Mouse (Mus musculus) neural tube, embryonic 12.5 days (tissue): ENCODE data around the gene Lrtm1. TPM values are rescaled to one million over a fixed set of nuclear protein-coding genes. Genes with fewer than 3 reads are reported as not detected.

Experiments
- ATAC-seq: fragments of 200-750 bp; cut with Nextera tagmentation; 2 replicates; pipeline ENCODE4 v1.8.0; 2017; ENCODE audit warnings: low read depth, mild to moderate bottlenecking, moderate TSS enrichment, moderate library complexity; ENCODE audit not compliant: low FRiP score
- H3K27ac ChIP-seq: fragments of 300-500 bp; sonication (generic); 2 replicates; pipeline ENCODE4 v1.5.1; 2016
- H3K27me3 ChIP-seq: fragments of 300-500 bp; sonication (generic); replicated peaks from 2 replicates; pipeline ENCODE4 v1.6.1; 2016; ENCODE audit warnings: mild to moderate bottlenecking
- H3K36me3 ChIP-seq: fragments of 300-500 bp; sonication (generic); 2 replicates; pipeline ENCODE4 v1.6.1; 2016; ENCODE audit warnings: mild to moderate bottlenecking
- H3K4me1 ChIP-seq: fragments of 300-500 bp; sonication (generic); 2 replicates; pipeline ENCODE4 v1.6.1; 2016
- H3K4me2 ChIP-seq: fragments of 300-500 bp; sonication (generic); replicated peaks from 2 replicates; pipeline ENCODE4 v1.6.1; 2016; ENCODE audit warnings: mild to moderate bottlenecking
- H3K4me3 ChIP-seq: fragments of 300-500 bp; sonication (generic); 2 replicates; pipeline ENCODE4 v1.5.1; 2016
- H3K9ac ChIP-seq: fragments of 300-500 bp; sonication (generic); 2 replicates; pipeline ENCODE4 v1.6.1; 2016; ENCODE audit warnings: mild to moderate bottlenecking
- H3K9me3 ChIP-seq: fragments of 300-500 bp; sonication (generic); 2 replicates; pipeline ENCODE4 v1.6.1; 2016; ENCODE audit warnings: mild to moderate bottlenecking
- WGBS: fragments of 180-500 bp; shearing (Covaris S2); methylation state at CpG from one replicate; pipeline ENCODE4 v1.1.7; 2016; 5-methylcytosine and 5-hydroxymethylcytosine counted together
- polyA plus RNA-seq: library from polyadenylated mRNA; unstranded; fragments of >200 nt; fragmentation: Nextera tagmentation; extraction: Ambion mirVana; gene quantifications from 2 replicates; pipeline ENCODE4 v1.2.1, GENCODE M21; 2016

Gene Lrtm1
- polyA plus RNA-seq, 1 experiment from 2014 or later, result 0.28 TPM

DNA sequence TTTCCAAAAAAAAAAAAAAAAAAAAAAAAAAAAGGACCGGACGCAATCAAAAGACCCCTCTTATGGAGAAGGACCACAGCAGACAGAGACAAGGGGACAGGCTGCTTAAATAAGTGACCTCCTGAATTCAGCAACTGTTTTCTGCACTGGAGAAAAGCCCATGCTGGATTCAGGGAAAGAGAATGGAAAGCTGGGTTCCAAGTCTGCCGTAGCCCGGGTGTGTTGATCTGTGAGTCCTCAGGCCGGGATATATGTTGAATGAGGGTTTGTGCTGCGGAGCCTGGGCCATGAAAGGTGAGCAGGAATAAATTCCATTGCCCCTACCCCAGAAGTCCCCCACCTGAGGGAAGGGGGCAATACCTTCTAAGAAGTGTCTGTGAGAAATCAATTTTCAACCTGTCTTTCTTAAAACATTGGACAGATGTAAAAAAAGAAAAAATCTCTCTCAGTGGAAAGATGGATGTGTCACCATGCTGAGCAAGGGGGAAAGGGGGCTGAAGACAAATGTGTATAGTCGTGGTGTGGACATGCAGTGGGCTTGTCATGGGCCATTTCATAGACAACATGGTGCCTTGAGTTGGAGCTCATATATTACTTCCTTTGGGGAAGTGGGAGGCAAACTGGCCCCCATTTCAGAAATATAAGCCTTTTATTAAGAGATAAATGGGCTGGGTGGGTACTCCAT is 450 bp downstream of the Lrtm1 start:
- H3K36me3 ChIP-seq, result no peaks in the 10 kb centered on the region
- H3K9ac ChIP-seq, result no peak overlapping the region
- no peak overlapping the region for H3K27ac ChIP-seq
- H3K4me1 ChIP-seq, result peaks cover 5% of the 10 kb centered on the region
- no peak for ATAC-seq
- WGBS, result 39% methylated on average over 7 of the region's 7 CpGs
- H3K4me2 ChIP-seq, result no peak overlapping the region
- 0 out of 2 replicates have a peak, but pooled peaks cover 2% of the 10 kb centered on the region for H3K27me3 ChIP-seq
- H3K4me3 ChIP-seq, result no peak overlapping the region
- H3K9me3 ChIP-seq, result no peaks in the 10 kb centered on the region

DNA sequence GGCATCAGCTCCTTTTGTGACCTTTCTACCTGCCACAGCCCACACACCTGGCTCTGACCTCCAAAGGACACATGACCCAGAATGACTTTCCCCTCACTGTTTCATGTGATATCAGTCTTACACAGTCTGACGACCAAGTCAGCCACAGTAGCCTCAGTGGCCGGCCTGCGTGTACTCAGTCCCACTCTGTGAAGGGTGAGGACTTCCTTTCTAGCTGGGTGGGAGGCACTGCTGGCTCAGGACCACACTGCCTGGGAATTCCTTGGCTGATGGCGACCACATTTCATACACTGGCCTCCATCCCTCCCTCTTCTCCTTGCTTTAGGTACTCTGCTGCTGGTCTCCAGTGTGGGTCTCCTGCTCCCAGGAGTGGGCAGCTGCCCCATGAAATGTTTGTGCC is 3.3 kb downstream of the Lrtm1 start:
- H3K27me3 ChIP-seq, result 0 out of 2 replicates have a peak, but pooled peaks cover 2% of the 10 kb centered on the region
- H3K9me3 ChIP-seq, result no peaks in the 10 kb centered on the region
- H3K27ac ChIP-seq, result no peak overlapping the region
- H3K4me1 ChIP-seq, result no peaks in the 10 kb centered on the region
- no peak overlapping the region for H3K4me3 ChIP-seq
- H3K4me2 ChIP-seq, result no peak overlapping the region
- ATAC-seq, result no peak
- 89% methylated on average over 4 of the region's 4 CpGs for WGBS
- H3K9ac ChIP-seq, result no peak overlapping the region
- no peaks in the 10 kb centered on the region for H3K36me3 ChIP-seq

DNA sequence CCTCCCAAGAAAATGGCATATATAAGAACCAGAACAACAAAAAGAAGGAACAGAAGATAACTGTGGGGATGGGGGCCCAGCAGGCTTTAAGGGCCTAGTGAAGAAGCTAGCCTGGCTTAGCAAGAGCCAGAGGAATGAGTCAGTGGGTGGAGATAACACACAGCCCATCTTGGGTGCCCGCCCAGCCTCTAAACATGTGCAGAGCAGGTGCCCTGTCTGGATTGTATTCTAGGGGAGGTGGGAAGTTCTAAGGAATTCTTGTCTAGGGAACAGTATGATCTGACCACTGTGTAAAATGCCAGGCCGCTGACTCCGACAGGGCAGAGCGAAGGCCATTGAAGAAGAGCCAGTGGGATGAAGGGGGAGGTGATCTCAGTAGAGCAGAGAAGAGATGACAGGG is 5.2 kb downstream of the Lrtm1 start:
- H3K36me3 ChIP-seq, result no peaks in the 10 kb centered on the region
- no peak for ATAC-seq
- no peak overlapping the region for H3K4me3 ChIP-seq
- no peak overlapping the region for H3K4me2 ChIP-seq
- H3K9ac ChIP-seq, result no peak overlapping the region
- no peaks in the 10 kb centered on the region for H3K27me3 ChIP-seq
- H3K9me3 ChIP-seq, result no peaks in the 10 kb centered on the region
- H3K27ac ChIP-seq, result no peak overlapping the region
- H3K4me1 ChIP-seq, result no peaks in the 10 kb centered on the region
- 88% methylated on average over 4 of the region's 4 CpGs for WGBS

DNA sequence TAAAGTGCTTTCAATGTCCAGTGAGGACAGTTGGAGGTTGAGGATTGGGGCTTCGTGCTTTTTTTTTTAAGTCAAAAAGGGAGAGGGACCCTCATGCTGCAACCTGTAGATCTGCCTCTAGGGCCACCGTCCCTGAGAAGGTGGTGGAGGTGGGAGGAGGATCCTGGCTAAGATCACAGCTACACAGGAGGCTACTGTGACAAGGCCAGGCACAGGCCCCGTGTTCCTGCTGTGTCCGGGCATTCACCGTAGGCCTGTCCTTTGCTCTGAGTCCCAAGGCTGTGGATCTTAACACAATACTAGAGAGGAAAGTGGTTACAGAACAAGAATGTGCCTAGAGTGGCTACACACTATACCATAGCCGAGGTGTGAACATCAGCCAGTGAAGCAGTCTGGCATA is 7.3 kb downstream of the Lrtm1 start:
- Histone ChIP-seq H3K4me1 (no peaks in the 10 kb centered on the region), H3K9ac (no peak overlapping the region), H3K27ac (no peak overlapping the region), H3K36me3 (no peaks in the 10 kb centered on the region), H3K9me3 (no peaks in the 10 kb centered on the region), H3K27me3 (no peaks in the 10 kb centered on the region), H3K4me3 (no peak overlapping the region), H3K4me2 (no peak overlapping the region)
- ATAC-seq, result no peak
- 81% methylated on average over 6 of the region's 6 CpGs for WGBS

DNA sequence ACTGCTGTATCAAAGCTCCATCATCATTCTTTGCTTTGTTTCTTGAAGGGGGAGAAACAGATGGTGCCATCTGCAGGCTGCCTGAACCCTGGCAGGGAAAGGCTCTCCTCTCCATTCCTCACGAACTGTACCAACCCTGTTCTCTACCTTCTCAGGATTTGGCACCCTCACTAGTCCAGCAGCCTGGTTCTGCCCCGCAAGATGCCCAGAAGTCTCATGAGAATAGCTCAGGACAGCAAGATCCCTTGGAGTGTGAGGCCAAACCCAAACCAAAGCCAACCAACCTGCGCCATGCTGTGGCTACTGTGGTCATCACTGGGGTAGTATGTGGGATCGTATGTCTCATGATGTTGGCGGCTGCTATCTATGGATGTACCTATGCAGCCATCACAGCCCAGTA is 9.3 kb downstream of the Lrtm1 start:
- no peak overlapping the region for H3K27ac ChIP-seq
- H3K9ac ChIP-seq, result no peak overlapping the region
- WGBS, result 90% methylated on average over 5 of the region's 5 CpGs
- H3K4me2 ChIP-seq, result no peak overlapping the region
- H3K36me3 ChIP-seq, result no peaks in the 10 kb centered on the region
- H3K9me3 ChIP-seq, result no peaks in the 10 kb centered on the region
- H3K4me3 ChIP-seq, result no peak overlapping the region
- no peak for ATAC-seq
- no peaks in the 10 kb centered on the region for H3K27me3 ChIP-seq
- no peaks in the 10 kb centered on the region for H3K4me1 ChIP-seq

DNA sequence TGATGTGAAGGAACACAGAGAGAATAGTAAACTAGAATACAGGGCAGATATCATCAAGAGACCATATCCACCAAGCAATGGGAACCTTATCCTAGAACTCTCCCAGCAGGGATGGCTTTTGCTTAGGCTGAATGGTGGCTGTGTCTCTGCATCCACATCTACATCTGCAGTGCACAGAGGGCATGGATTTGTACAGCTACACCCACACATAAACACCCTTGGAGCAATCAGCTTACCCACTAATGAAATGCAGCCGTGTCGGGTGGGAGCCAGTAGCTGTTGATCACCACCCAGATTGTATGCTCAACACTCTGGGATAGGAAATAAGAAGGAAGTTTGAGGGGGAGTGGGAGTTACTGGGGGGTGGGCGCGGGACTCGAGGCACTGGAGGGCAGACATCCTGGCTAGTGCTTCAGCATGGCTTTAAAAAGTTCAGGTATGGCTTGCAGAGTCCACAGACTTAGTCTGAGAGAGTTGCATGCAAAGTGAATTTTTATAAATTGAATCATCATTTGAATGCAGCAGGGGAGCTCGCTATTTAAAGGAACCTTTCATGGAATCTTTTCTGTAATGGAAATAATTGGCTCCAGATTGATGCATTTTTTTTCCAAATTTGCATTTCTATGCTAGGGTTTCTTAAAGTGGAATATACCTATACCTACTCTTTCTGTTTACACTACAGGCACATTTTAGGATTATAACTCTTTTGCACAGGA is 10.5 kb downstream of the Lrtm1 start:
- WGBS, result 62% methylated on average over 6 of the region's 6 CpGs

DNA sequence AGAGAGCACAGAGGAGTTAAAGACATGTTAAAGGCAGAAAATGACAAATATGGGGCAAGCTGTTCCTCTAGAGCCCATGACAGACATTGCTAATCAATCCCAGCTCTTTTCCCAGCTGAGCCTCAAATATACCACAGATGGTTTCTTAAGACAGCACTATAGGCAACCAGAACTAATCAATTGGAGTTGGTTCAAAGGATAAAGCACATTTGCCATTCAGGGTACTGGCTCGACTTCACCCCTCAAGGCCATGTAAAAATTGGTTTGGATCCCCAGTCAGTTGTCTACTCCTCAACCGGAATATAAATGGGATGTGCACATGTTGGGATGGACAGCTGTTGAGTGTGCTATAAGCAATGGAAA is 11.1 kb downstream of the Lrtm1 start:
- no peak for ATAC-seq
- H3K27ac ChIP-seq, result no peak overlapping the region
- WGBS, result 29% methylated on average over 2 of the region's 2 CpGs
- H3K4me3 ChIP-seq, result no peak overlapping the region
- H3K9me3 ChIP-seq, result no peaks in the 10 kb centered on the region
- H3K9ac ChIP-seq, result no peak overlapping the region
- no peaks in the 10 kb centered on the region for H3K4me1 ChIP-seq
- no peak overlapping the region for H3K4me2 ChIP-seq
- H3K27me3 ChIP-seq, result no peaks in the 10 kb centered on the region
- no peaks in the 10 kb centered on the region for H3K36me3 ChIP-seq

More for the DNA sequence above, 10.5 kb downstream of the Lrtm1 start:
- Histone ChIP-seq H3K9ac (no peak overlapping the region), H3K27me3 (no peaks in the 10 kb centered on the region), H3K4me3 (no peak overlapping the region), H3K27ac (no peak overlapping the region), H3K4me2 (no peak overlapping the region), H3K4me1 (no peaks in the 10 kb centered on the region), H3K36me3 (no peaks in the 10 kb centered on the region), H3K9me3 (no peaks in the 10 kb centered on the region)
- no peak for ATAC-seq

DNA sequence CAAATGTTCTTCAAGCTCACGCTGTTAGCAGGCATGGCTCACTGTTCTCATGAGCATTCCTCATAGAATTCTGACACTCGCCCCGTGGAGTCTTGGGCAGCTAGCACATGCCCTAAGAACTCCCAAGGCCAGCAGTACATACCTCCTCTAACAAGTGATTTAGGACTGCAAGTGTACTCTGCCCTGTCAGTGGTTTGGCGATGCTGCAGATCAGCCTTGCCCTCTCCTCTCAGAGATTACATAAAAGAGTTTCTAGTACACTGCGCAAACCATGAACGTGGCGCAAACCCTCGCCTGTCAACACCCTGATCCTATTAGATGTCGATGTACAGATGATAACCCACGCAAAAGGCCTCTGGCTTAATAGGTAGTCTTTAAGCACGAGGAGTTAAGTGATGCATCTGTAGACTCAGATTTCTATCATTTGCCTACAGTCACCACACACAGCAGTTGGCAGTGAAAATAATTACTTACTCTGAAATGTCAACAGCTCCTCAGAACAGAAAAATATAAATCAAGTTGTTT is 11.9 kb downstream of the Lrtm1 start:
- ATAC-seq, result no peak
- Histone ChIP-seq H3K27ac (no peak overlapping the region), H3K9ac (no peak overlapping the region), H3K4me1 (no peaks in the 10 kb centered on the region), H3K27me3 (no peaks in the 10 kb centered on the region), H3K4me3 (no peak overlapping the region), H3K4me2 (no peak overlapping the region), H3K9me3 (no peaks in the 10 kb centered on the region), H3K36me3 (no peaks in the 10 kb centered on the region)
- WGBS, result 80% methylated on average over 11 of the region's 11 CpGs

DNA sequence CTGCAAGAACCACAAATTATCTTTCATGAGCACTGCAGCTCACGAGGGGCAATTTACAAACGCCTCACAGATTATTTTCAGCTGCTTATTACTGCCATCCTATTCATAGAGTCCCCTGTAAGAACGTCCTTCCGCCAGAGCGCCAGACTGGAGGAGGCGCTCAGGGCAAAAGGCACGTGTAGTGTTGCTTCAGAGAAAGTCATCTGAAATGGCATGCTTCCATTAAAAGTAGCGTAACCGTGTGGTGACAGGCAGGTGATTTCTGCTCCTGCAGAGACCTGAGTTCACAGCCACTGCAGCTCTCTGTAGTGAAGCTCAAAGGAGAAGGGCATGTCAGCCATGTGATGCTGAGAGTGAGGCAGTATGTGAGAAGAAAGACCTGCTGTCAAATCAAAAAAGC is 12.5 kb downstream of the Lrtm1 start:
- Histone ChIP-seq H3K27ac (no peak overlapping the region), H3K4me3 (no peak overlapping the region), H3K9me3 (no peaks in the 10 kb centered on the region), H3K27me3 (no peaks in the 10 kb centered on the region), H3K9ac (no peak overlapping the region), H3K36me3 (no peaks in the 10 kb centered on the region), H3K4me2 (no peak overlapping the region), H3K4me1 (no peaks in the 10 kb centered on the region)
- WGBS, result 63% methylated on average over 9 of the region's 9 CpGs
- no peak for ATAC-seq

DNA sequence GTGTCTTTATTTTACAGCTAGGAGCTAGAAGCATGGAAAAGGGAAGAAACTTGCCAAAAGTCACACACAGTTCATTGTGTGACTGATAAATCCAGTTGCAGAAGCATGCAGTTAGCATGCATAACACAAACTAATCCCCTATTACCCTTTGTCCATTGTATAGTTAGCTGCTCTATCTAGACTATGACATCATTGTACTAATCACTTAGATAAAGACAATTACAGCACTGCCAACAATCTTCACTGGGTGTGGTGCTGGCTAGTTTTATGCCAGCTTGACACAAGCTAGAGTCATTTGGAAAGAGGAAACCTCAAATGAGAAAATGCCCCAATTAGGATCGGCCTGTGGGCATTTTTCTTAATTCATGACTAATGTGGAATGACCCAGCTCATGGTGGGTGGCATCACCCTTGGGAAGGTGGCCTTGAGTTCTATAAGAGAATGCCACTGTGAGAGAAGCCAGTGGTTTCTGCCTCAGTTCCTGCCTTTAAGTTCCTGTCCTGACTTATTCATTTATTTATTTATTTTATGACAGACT is 13.9 kb downstream of the Lrtm1 start:
- H3K4me3 ChIP-seq, result no peak overlapping the region
- no peaks in the 10 kb centered on the region for H3K27me3 ChIP-seq
- H3K4me2 ChIP-seq, result no peak overlapping the region
- H3K9ac ChIP-seq, result no peak overlapping the region
- H3K9me3 ChIP-seq, result no peaks in the 10 kb centered on the region
- no peak overlapping the region for H3K27ac ChIP-seq
- no peaks in the 10 kb centered on the region for H3K36me3 ChIP-seq
- ATAC-seq, result no peak
- WGBS, result 94% methylated on average over 1 of the region's 1 CpGs
- no peaks in the 10 kb centered on the region for H3K4me1 ChIP-seq

DNA sequence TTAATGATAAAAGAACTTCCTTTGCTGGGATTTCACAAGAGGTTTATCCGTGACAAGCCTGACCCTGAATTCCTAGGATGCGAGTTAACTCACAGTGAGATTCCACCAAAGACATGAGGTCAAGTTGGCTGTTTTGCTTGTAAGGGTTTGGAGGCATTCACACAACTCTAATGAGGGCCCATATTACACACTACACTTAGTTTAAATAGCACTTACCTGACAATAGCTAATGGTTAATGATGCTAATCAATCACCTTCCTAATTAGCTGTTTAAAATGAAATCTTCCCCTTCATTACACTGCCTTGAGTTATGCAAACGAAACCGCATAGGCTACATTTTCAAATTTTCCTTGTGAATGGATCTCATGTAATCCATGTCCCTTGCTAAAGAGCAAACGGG is 20.2 kb downstream of the Lrtm1 start:
- ATAC-seq, result no peak
- Histone ChIP-seq H3K27me3 (no peaks in the 10 kb centered on the region), H3K27ac (no peak overlapping the region), H3K4me2 (no peak overlapping the region), H3K36me3 (no peaks in the 10 kb centered on the region), H3K9ac (no peak overlapping the region), H3K4me3 (no peak overlapping the region), H3K9me3 (no peaks in the 10 kb centered on the region), H3K4me1 (peaks cover 9% of the 10 kb centered on the region)
- 40% methylated on average over 5 of the region's 5 CpGs for WGBS

DNA sequence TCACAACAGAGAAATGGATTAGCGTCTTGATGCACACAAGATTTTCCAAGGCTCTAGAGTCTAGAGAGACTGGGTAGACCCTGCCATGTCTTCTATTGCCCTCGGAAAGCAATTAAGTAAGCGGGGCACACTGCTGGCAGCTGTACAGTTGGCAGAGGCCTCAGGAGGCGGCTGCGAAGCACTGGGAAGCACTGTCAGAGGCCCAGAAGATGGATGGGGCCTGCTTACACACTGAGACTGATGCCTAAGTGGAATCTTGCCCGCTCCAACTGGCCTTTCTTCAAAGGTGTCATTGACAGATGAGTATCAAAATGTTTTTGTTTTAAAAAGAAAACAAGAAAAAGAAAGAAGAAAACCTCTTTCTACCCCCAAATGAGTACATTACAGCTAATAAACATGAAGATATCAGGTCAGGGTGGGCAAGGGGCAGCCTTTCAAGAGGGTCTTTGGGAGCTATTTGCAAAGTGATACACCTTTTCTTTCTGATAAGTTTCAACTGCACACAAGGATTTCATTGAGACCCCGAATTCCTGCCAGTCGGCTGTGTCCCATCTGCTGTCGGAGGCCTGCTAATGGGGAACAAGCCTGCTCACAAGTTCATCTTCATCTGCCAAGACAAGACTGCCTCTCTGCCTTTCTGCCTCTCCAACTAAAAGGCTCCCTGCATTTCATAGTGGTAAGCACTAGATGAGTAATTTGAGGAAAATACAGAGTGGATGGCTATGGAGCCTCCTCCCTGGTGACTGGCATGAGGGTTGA is 22.8 kb downstream of the Lrtm1 start:
- H3K9me3 ChIP-seq, result no peaks in the 10 kb centered on the region
- WGBS, result 41% methylated on average over 9 of the region's 9 CpGs
- H3K27ac ChIP-seq, result no peak overlapping the region
- H3K4me3 ChIP-seq, result no peak overlapping the region
- H3K27me3 ChIP-seq, result no peaks in the 10 kb centered on the region
- peak; percentile 68; the same call in 1 of the 2 replicates for ATAC-seq
- H3K36me3 ChIP-seq, result no peaks in the 10 kb centered on the region
- peaks cover 9% of the 10 kb centered on the region for H3K4me1 ChIP-seq
- H3K4me2 ChIP-seq, result no peak overlapping the region
- no peak overlapping the region for H3K9ac ChIP-seq
